Mouse (Mus musculus): ENCODE measurements around the gene Pard6b. TPM values are rescaled to one million over a fixed set of nuclear protein-coding genes. Genes with fewer than 3 reads are reported as not detected.
"Not testable (repeated sequence)": the region's sequence is repeated elsewhere in the genome, so short reads cannot be mapped to it uniquely, and the experiment has no call there.

Gene Pard6b
- polyA plus RNA-seq, 1 experiment from 2014 or later = 11.4 TPM

- Histone ChIP-seq H3K4me1 (peaks cover 7% of the 10 kb centered on the region), H3K4me2 (no peak overlapping the region), H3K9ac (no peak overlapping the region), H3K4me3 (replicated peaks) (no peak overlapping the region), H3K27me3 (no peaks in the 10 kb centered on the region), H3K9me3 (no peaks in the 10 kb centered on the region), H3K36me3 (replicated peaks) (no peaks in the 10 kb centered on the region), H3K27ac (peak overlapping the region; percentile 65)
- 65% methylated on average over 20 of the region's 20 CpGs for WGBS
- peak; percentile 41; the same call in 1 of the 2 replicates for ATAC-seq (ENCODE audit: low FRiP score)
Measured at GRCm38 (mm10) chr2:168106701-168107178, 25.9 kb downstream of the Pard6b start.

GRCm38 (mm10) chr2:168107356-168107755 is 26.6 kb downstream of the Pard6b start:
- 83% methylated on average over 15 of the region's 15 CpGs for WGBS
- Histone ChIP-seq H3K27ac (no peak overlapping the region), H3K9me3 (no peaks in the 10 kb centered on the region), H3K4me1 (peaks cover 13% of the 10 kb centered on the region), H3K4me3 (replicated peaks) (no peak overlapping the region), H3K9ac (no peak overlapping the region), H3K36me3 (replicated peaks) (no peaks in the 10 kb centered on the region), H3K4me2 (no peak overlapping the region), H3K27me3 (no peaks in the 10 kb centered on the region)
- ATAC-seq (ENCODE audit: low FRiP score) = no peak

GRCm38 (mm10) chr2:168107901-168108300 is 27.1 kb downstream of the Pard6b start:
- H3K4me2 ChIP-seq; ATAC-seq (ENCODE audit: low FRiP score); H3K9me3 ChIP-seq; H3K36me3 ChIP-seq (replicated peaks); H3K9ac ChIP-seq; H3K27me3 ChIP-seq; H3K27ac ChIP-seq; H3K4me3 ChIP-seq (replicated peaks): not testable (repeated sequence)
- peaks cover 14% of the 10 kb centered on the region for H3K4me1 ChIP-seq
- WGBS = 84% methylated on average over 6 of the region's 6 CpGs

GRCm38 (mm10) chr2:168111902-168112301 is 31.1 kb downstream of the Pard6b start:
- Histone ChIP-seq H3K4me2 (no peak overlapping the region), H3K36me3 (replicated peaks) (no peaks in the 10 kb centered on the region), H3K4me1 (peaks cover 19% of the 10 kb centered on the region), H3K9me3 (no peaks in the 10 kb centered on the region), H3K4me3 (replicated peaks) (no peak overlapping the region), H3K27ac (no peak overlapping the region), H3K9ac (no peak overlapping the region), H3K27me3 (peaks cover 7% of the 10 kb centered on the region; the same call in 1 of the 2 replicates)
- ATAC-seq (ENCODE audit: low FRiP score) = 0 out of 2 replicates have a peak, but pooled peaks have one; percentile 21
- 11% methylated on average over 7 of the region's 7 CpGs for WGBS

- no peak overlapping the region for H3K27ac ChIP-seq
- ATAC-seq (ENCODE audit: low FRiP score) = no peak
- H3K4me3 ChIP-seq (replicated peaks) = no peak overlapping the region
- no peaks in the 10 kb centered on the region for H3K36me3 ChIP-seq (replicated peaks)
- H3K4me1 ChIP-seq = peaks cover 23% of the 10 kb centered on the region
- peaks cover 12% of the 10 kb centered on the region for H3K27me3 ChIP-seq
- WGBS = 85% methylated on average over 9 of the region's 9 CpGs
- H3K9ac ChIP-seq = no peak overlapping the region
- no peak overlapping the region for H3K4me2 ChIP-seq
- H3K9me3 ChIP-seq = no peaks in the 10 kb centered on the region
Measured at GRCm38 (mm10) chr2:168113263-168113662, 32.5 kb downstream of the Pard6b start.

- H3K9ac ChIP-seq = no peak overlapping the region
- H3K9me3 ChIP-seq = no peaks in the 10 kb centered on the region
- ATAC-seq (ENCODE audit: low FRiP score) = no peak
- H3K27ac ChIP-seq = no peak overlapping the region
- H3K4me1 ChIP-seq = peaks cover 23% of the 10 kb centered on the region
- H3K27me3 ChIP-seq = peaks cover 12% of the 10 kb centered on the region
- WGBS = 82% methylated on average over 5 of the region's 5 CpGs
- H3K4me3 ChIP-seq (replicated peaks) = no peak overlapping the region
- no peak overlapping the region for H3K4me2 ChIP-seq
- H3K36me3 ChIP-seq (replicated peaks) = no peaks in the 10 kb centered on the region
Measured at GRCm38 (mm10) chr2:168113692-168114091, 32.9 kb downstream of the Pard6b start.

GRCm38 (mm10) chr2:168114699-168115350 is 34.0 kb downstream of the Pard6b start:
- no peak overlapping the region for H3K9ac ChIP-seq
- no peaks in the 10 kb centered on the region for H3K36me3 ChIP-seq (replicated peaks)
- peaks cover 16% of the 10 kb centered on the region for H3K27me3 ChIP-seq
- no peaks in the 10 kb centered on the region for H3K9me3 ChIP-seq
- H3K27ac ChIP-seq = no peak overlapping the region; the same call in 1 of the 2 replicates
- H3K4me1 ChIP-seq = peaks cover 23% of the 10 kb centered on the region
- 14% methylated on average over 17 of the region's 17 CpGs for WGBS
- no peak overlapping the region for H3K4me3 ChIP-seq (replicated peaks)
- ATAC-seq (ENCODE audit: low FRiP score) = peak; percentile 76
- H3K4me2 ChIP-seq = peak overlapping the region; percentile 10; the same call in 1 of the 2 replicates

GRCm38 (mm10) chr2:168115826-168116225 is 35.0 kb downstream of the Pard6b start:
- no peak overlapping the region for H3K27ac ChIP-seq
- 0 out of 2 replicates have a peak overlapping the region, but pooled peaks have one; percentile 8 for H3K9ac ChIP-seq
- 84% methylated on average over 3 of the region's 3 CpGs for WGBS
- no peaks in the 10 kb centered on the region for H3K9me3 ChIP-seq
- no peaks in the 10 kb centered on the region for H3K36me3 ChIP-seq (replicated peaks)
- H3K4me3 ChIP-seq (replicated peaks) = no peak overlapping the region
- peaks cover 23% of the 10 kb centered on the region for H3K4me1 ChIP-seq
- no peak for ATAC-seq (ENCODE audit: low FRiP score)
- H3K27me3 ChIP-seq = peaks cover 16% of the 10 kb centered on the region
- no peak overlapping the region for H3K4me2 ChIP-seq

- peak overlapping the region; percentile 76 for H3K4me2 ChIP-seq
- H3K4me1 ChIP-seq = peaks cover 20% of the 10 kb centered on the region
- H3K9ac ChIP-seq = peak overlapping the region; percentile 56
- peaks cover 16% of the 10 kb centered on the region for H3K27me3 ChIP-seq
- H3K9me3 ChIP-seq = no peaks in the 10 kb centered on the region
- H3K27ac ChIP-seq = no peak overlapping the region
- H3K4me3 ChIP-seq (replicated peaks) = peak overlapping the region; percentile 43
- peak; percentile 56 for ATAC-seq (ENCODE audit: low FRiP score)
- no peaks in the 10 kb centered on the region for H3K36me3 ChIP-seq (replicated peaks)
- WGBS = under 1% methylated on average over 37 of the region's 37 CpGs
Measured at GRCm38 (mm10) chr2:168117147-168117546, 36.3 kb downstream of the Pard6b start.

GRCm38 (mm10) chr2:168117553-168117952 is 36.7 kb downstream of the Pard6b start:
- peak overlapping the region; percentile 76 for H3K4me2 ChIP-seq
- peaks cover 16% of the 10 kb centered on the region for H3K27me3 ChIP-seq
- H3K4me1 ChIP-seq = peaks cover 16% of the 10 kb centered on the region
- H3K27ac ChIP-seq = no peak overlapping the region
- under 1% methylated on average over 7 of the region's 13 CpGs for WGBS
- peak overlapping the region; percentile 43 for H3K4me3 ChIP-seq (replicated peaks)
- peak overlapping the region; percentile 56 for H3K9ac ChIP-seq
- peak; percentile 15; the same call in 1 of the 2 replicates for ATAC-seq (ENCODE audit: low FRiP score)
- H3K9me3 ChIP-seq = no peaks in the 10 kb centered on the region
- H3K36me3 ChIP-seq (replicated peaks) = no peaks in the 10 kb centered on the region

GRCm38 (mm10) chr2:168117967-168118366 is 37.2 kb downstream of the Pard6b start:
- ATAC-seq (ENCODE audit: low FRiP score) = no peak
- Histone ChIP-seq H3K4me1 (peaks cover 16% of the 10 kb centered on the region), H3K9ac (peak overlapping the region; percentile 56; the same call in 1 of the 2 replicates), H3K27me3 (peaks cover 16% of the 10 kb centered on the region), H3K4me2 (peak overlapping the region; percentile 76), H3K36me3 (replicated peaks) (no peaks in the 10 kb centered on the region), H3K4me3 (replicated peaks) (no peak overlapping the region), H3K27ac (no peak overlapping the region), H3K9me3 (no peaks in the 10 kb centered on the region)
- 50% methylated on average over 16 of the region's 16 CpGs for WGBS

GRCm38 (mm10) chr2:168118456-168118855 is 37.7 kb downstream of the Pard6b start:
- no peaks in the 10 kb centered on the region for H3K9me3 ChIP-seq
- peaks cover 16% of the 10 kb centered on the region for H3K4me1 ChIP-seq
- H3K9ac ChIP-seq = no peak overlapping the region
- no peak overlapping the region for H3K4me2 ChIP-seq
- H3K27me3 ChIP-seq = peaks cover 16% of the 10 kb centered on the region
- no peaks in the 10 kb centered on the region for H3K36me3 ChIP-seq (replicated peaks)
- WGBS = 77% methylated on average over 3 of the region's 3 CpGs
- no peak overlapping the region for H3K27ac ChIP-seq
- H3K4me3 ChIP-seq (replicated peaks) = no peak overlapping the region
- no peak for ATAC-seq (ENCODE audit: low FRiP score)

GRCm38 (mm10) chr2:168119123-168119522 is 38.3 kb downstream of the Pard6b start:
- peaks cover 16% of the 10 kb centered on the region for H3K4me1 ChIP-seq
- H3K9me3 ChIP-seq = no peaks in the 10 kb centered on the region
- no peak overlapping the region for H3K4me2 ChIP-seq
- H3K27me3 ChIP-seq = peaks cover 16% of the 10 kb centered on the region
- no peak for ATAC-seq (ENCODE audit: low FRiP score)
- no peak overlapping the region for H3K27ac ChIP-seq
- H3K36me3 ChIP-seq (replicated peaks) = no peaks in the 10 kb centered on the region
- no peak overlapping the region for H3K9ac ChIP-seq
- H3K4me3 ChIP-seq (replicated peaks) = no peak overlapping the region
- 80% methylated on average over 12 of the region's 12 CpGs for WGBS
